Mouse (Mus musculus): Measurements from ENCODE around the gene Anxa9. TPM values are rescaled to one million over a fixed set of nuclear protein-coding genes. Genes with fewer than 3 reads are reported as not detected.

Gene Anxa9
- polyA plus RNA-seq, 1 experiment = 0.65 TPM

DNA sequence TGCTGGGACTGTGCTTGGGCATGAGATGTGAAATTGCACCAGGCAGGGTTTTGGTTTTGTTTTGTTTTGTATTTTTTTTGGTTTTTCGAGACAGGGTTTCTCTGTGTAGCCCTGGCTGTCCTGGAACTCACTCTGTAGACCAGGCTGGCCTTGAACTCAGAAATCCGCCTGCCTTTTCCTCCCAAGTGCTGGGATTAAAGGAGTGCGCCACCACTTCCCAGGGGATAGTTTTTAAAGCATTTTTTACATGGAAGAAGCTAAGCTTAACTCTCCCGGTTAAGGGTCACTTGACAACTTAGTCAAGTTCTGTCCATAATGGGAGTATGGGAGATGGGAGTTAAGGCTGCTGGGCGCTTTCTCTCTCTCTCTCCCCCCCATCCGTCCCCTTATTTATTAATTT lies 7.1 kb upstream of the Anxa9 start:
- 89% methylated on average over 6 of the region's 6 CpGs for WGBS
- peaks cover 26% of the 10 kb centered on the region; the same call in 1 of the 2 replicates for H3K4me1 ChIP-seq (ENCODE audit: control insufficient read depth, insufficient read depth, insufficient read length, low read length)
- TF ChIP-seq CTCF (IDR thresholded peaks at IDR 0.05; ENCODE audit: extremely low read depth, insufficient read length, insufficient replicate concordance, low read depth, low read length) = no peak
- no peak for TF ChIP-seq POLR2A (IDR thresholded peaks at IDR 0.05; ENCODE audit: low read depth, low read length)
- no peaks in the 10 kb centered on the region for H3K27me3 ChIP-seq (ENCODE audit: control insufficient read depth, insufficient read depth, low read length)
- no peak overlapping the region for H3K27ac ChIP-seq (ENCODE audit: insufficient read depth, low read depth, low read length)
- H3K36me3 ChIP-seq (ENCODE audit: control insufficient read depth, insufficient read depth, low read length) = no peaks in the 10 kb centered on the region
- H3K4me3 ChIP-seq (ENCODE audit: low read depth, low read length) = no peak overlapping the region

DNA sequence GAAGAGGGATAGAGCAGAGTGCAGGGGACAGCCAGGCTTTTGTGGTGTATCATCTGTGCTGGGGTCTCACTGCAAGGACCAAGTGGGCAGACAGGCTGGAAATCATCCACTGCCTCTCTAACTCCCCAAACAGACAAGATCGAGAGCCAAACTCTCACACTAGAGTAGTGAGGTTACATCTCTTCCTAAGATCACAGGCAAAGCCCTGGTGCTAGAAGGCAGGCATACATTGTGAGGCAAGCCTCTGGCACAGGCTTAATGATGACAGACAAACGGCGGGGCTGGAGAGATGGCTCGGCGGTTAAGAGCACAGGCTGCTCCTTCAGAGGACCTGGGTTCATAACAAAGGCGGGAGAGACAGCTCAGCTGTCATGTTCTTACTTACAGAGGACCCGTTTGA lies 6.5 kb upstream of the Anxa9 start:
- H3K27me3 ChIP-seq (ENCODE audit: control insufficient read depth, insufficient read depth, low read length) = no peaks in the 10 kb centered on the region
- no peak overlapping the region for H3K4me3 ChIP-seq (ENCODE audit: low read depth, low read length)
- peaks cover 22% of the 10 kb centered on the region; the same call in 1 of the 2 replicates for H3K4me1 ChIP-seq (ENCODE audit: control insufficient read depth, insufficient read depth, insufficient read length, low read length)
- TF ChIP-seq CTCF (IDR thresholded peaks at IDR 0.05; ENCODE audit: extremely low read depth, insufficient read length, insufficient replicate concordance, low read depth, low read length) (no peak), POLR2A (IDR thresholded peaks at IDR 0.05; ENCODE audit: low read depth, low read length) (no peak)
- H3K36me3 ChIP-seq (ENCODE audit: control insufficient read depth, insufficient read depth, low read length) = no peaks in the 10 kb centered on the region
- 79% methylated on average over 7 of the region's 7 CpGs for WGBS
- no peak overlapping the region for H3K27ac ChIP-seq (ENCODE audit: insufficient read depth, low read depth, low read length)

DNA sequence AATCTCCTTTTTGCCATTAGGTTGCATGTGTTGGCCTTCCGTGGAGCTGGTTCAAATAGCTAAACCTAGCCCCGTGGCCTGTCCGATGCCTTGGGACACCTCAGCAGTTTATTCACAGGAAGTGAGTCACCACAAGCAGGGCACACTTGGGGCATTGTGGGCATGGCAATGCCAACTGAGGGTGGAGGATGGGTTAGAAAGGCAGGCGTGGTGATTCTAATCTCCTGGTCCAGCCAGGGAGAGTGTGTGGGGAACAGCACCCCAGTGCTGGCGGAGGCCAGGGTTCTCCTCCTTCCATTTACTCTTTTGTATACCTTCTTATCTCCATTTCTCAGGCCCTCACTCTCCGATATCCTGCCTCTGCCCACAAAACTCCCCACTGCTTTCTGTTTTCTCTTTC lies 5.6 kb upstream of the Anxa9 start:
- Histone ChIP-seq H3K27me3 (ENCODE audit: control insufficient read depth, insufficient read depth, low read length) (no peaks in the 10 kb centered on the region), H3K4me3 (ENCODE audit: low read depth, low read length) (no peak overlapping the region), H3K36me3 (ENCODE audit: control insufficient read depth, insufficient read depth, low read length) (no peaks in the 10 kb centered on the region), H3K27ac (ENCODE audit: insufficient read depth, low read depth, low read length) (peak overlapping the region; percentile 33; the same call in 1 of the 2 replicates), H3K4me1 (ENCODE audit: control insufficient read depth, insufficient read depth, insufficient read length, low read length) (peaks cover 15% of the 10 kb centered on the region; the same call in 1 of the 2 replicates)
- WGBS = 35% methylated on average over 6 of the region's 6 CpGs
- TF ChIP-seq POLR2A (IDR thresholded peaks at IDR 0.05; ENCODE audit: low read depth, low read length) (no peak), CTCF (IDR thresholded peaks at IDR 0.05; ENCODE audit: extremely low read depth, insufficient read length, insufficient replicate concordance, low read depth, low read length) (no peak)

DNA sequence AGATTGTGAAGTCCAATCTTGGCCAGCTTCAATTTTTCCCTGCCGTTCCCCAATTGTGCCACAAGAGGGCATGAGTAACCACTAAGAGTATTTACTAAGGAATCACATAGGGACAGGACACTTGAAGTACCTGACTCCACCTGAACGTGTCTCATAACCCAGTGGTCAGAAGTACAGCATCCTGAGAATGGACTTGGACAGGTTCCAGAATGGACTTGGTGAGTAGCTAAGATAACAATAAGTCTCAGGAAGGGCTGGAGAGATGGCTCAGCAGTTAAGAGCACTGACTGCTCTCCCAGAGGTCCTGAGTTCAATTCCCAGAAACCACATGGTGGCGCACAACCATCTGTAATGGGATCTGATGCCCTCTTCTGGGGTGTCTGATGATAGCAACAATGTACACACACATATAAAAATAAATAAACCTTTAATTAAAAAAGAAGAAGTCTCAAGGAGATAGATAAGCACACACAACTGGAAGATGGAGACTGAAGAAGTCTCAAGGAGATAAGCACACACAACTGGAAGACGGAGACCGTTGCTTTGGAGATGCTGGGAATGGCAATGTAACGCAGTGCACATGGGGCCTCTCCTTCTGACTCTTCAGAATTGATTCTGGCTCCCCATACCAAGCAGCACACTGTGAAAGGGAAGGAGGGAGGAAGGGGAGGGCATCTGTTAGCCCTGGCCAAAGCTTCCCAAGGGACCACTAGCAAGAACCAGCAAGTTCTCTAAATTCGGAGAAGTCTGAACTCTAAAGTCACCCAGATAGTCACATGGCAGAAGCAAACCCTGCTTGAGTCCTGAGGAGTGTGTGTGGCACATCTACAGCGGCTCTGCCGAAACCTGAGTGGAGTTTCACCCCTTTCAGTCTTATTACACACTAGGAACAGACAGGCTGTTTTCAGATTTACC lies 4.2 kb upstream of the Anxa9 start:
- 68% methylated on average over 9 of the region's 9 CpGs for WGBS
- peak; percentile 39; the same call in 1 of the 2 replicates for TF ChIP-seq CTCF (IDR thresholded peaks at IDR 0.05; ENCODE audit: extremely low read depth, insufficient read length, insufficient replicate concordance, low read depth, low read length)
- no peak for TF ChIP-seq POLR2A (IDR thresholded peaks at IDR 0.05; ENCODE audit: low read depth, low read length)
- H3K36me3 ChIP-seq (ENCODE audit: control insufficient read depth, insufficient read depth, low read length) = no peaks in the 10 kb centered on the region
- H3K4me3 ChIP-seq (ENCODE audit: low read depth, low read length) = no peak overlapping the region
- H3K27ac ChIP-seq (ENCODE audit: insufficient read depth, low read depth, low read length) = no peak overlapping the region
- H3K27me3 ChIP-seq (ENCODE audit: control insufficient read depth, insufficient read depth, low read length) = no peaks in the 10 kb centered on the region
- peaks cover 8% of the 10 kb centered on the region; the same call in 1 of the 2 replicates for H3K4me1 ChIP-seq (ENCODE audit: control insufficient read depth, insufficient read depth, insufficient read length, low read length)

DNA sequence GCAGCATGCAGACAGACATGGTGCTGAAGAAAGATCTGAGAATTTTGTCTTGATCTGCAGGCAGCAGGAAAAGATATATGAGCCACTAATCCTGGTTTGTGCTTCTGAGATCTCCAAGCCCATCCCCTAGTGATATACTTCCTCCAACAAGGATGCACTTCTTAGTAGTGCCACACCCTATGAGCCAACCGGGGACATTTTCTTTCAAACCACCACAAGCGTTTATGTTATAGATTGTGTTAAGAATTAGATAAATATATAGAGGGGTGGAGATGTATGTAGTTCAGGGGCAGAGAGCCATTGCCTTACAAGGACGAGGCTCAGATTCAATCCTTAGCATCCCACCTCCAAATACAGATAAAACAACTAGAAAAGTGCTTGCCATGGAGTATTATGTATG lies 3.5 kb upstream of the Anxa9 start:
- Histone ChIP-seq H3K4me1 (ENCODE audit: control insufficient read depth, insufficient read depth, insufficient read length, low read length) (peaks cover 6% of the 10 kb centered on the region; the same call in 1 of the 2 replicates), H3K4me3 (ENCODE audit: low read depth, low read length) (no peak overlapping the region), H3K27me3 (ENCODE audit: control insufficient read depth, insufficient read depth, low read length) (no peaks in the 10 kb centered on the region), H3K36me3 (ENCODE audit: control insufficient read depth, insufficient read depth, low read length) (no peaks in the 10 kb centered on the region), H3K27ac (ENCODE audit: insufficient read depth, low read depth, low read length) (no peak overlapping the region)
- TF ChIP-seq CTCF (IDR thresholded peaks at IDR 0.05; ENCODE audit: extremely low read depth, insufficient read length, insufficient replicate concordance, low read depth, low read length) = no peak
- no peak for TF ChIP-seq POLR2A (IDR thresholded peaks at IDR 0.05; ENCODE audit: low read depth, low read length)
- 37% methylated on average over 3 of the region's 3 CpGs for WGBS

DNA sequence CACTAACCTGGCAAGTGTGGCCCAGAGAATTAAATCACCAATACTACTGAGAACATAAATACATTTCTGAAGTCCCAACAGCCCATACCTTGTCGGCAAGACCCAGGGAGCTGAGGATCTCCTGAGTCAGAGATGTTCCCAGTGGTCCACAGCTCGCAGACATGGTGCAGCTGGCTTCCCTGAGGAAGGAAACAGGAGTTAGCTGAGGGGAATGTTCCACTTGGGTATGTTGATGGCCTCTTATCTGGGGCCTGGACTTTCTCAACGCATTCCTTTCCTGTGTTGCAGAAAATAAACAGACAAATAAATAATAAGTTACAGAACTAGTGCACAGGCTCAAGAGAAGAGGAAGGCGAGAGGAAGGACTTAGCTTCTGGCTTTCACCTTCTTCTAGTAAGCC lies 732 bp downstream of the Anxa9 start:
- no peak for TF ChIP-seq CTCF (IDR thresholded peaks at IDR 0.05; ENCODE audit: extremely low read depth, insufficient read length, insufficient replicate concordance, low read depth, low read length)
- no peak for TF ChIP-seq POLR2A (IDR thresholded peaks at IDR 0.05; ENCODE audit: low read depth, low read length)
- 67% methylated on average over 4 of the region's 4 CpGs for WGBS
- Histone ChIP-seq H3K27ac (ENCODE audit: insufficient read depth, low read depth, low read length) (no peak overlapping the region), H3K27me3 (ENCODE audit: control insufficient read depth, insufficient read depth, low read length) (no peaks in the 10 kb centered on the region), H3K36me3 (ENCODE audit: control insufficient read depth, insufficient read depth, low read length) (no peaks in the 10 kb centered on the region), H3K4me3 (ENCODE audit: low read depth, low read length) (no peak overlapping the region), H3K4me1 (ENCODE audit: control insufficient read depth, insufficient read depth, insufficient read length, low read length) (peaks cover under 1% of the 10 kb centered on the region; the same call in 1 of the 2 replicates)

DNA sequence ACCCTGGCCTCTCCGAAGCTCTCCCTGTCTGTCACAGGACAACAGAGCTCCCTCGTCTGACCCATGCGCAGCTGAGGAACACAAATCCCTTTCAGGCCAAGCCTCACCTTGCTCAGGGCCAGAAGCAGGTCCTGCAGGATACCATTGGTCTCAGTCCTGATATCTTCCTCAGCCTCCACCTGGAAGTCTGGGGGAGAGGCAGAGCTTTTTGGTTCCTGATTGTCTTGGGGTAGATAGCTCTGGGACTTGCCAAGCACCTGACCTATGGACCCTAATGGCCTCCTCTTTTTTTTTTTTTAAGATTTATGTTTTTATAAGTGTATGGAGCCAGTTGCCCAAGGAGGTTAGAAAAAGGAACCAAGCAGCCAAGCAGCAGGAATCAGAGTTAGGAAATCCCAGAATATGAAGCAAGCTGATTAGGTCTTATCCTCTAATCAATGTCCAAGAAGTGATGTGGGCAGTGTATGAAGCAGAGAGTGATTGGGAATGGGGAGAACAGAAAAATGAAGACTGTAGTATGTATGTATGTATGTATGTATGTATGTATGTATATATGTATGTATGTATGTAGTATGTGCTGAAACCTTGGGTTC lies 5.7 kb downstream of the Anxa9 start:
- 29% methylated on average over 3 of the region's 3 CpGs for WGBS
- H3K27ac ChIP-seq (ENCODE audit: insufficient read depth, low read depth, low read length) = peak overlapping the region; percentile 17; the same call in 1 of the 2 replicates
- no peaks in the 10 kb centered on the region for H3K27me3 ChIP-seq (ENCODE audit: control insufficient read depth, insufficient read depth, low read length)
- no peak overlapping the region for H3K4me3 ChIP-seq (ENCODE audit: low read depth, low read length)
- H3K4me1 ChIP-seq (ENCODE audit: control insufficient read depth, insufficient read depth, insufficient read length, low read length) = peaks cover 14% of the 10 kb centered on the region; the same call in 1 of the 2 replicates
- no peaks in the 10 kb centered on the region for H3K36me3 ChIP-seq (ENCODE audit: control insufficient read depth, insufficient read depth, low read length)
- TF ChIP-seq POLR2A (IDR thresholded peaks at IDR 0.05; ENCODE audit: low read depth, low read length) (no peak), CTCF (IDR thresholded peaks at IDR 0.05; ENCODE audit: extremely low read depth, insufficient read length, insufficient replicate concordance, low read depth, low read length) (no peak)
